Mouse (Mus musculus): Measurements from ENCODE around the gene Sufu. TPM values are rescaled to one million over a fixed set of nuclear protein-coding genes. Genes with fewer than 3 reads are reported as not detected.

The Sufu gene
- polyA plus RNA-seq, 1 experiment from 2014 or later = 5.7 TPM

DNA sequence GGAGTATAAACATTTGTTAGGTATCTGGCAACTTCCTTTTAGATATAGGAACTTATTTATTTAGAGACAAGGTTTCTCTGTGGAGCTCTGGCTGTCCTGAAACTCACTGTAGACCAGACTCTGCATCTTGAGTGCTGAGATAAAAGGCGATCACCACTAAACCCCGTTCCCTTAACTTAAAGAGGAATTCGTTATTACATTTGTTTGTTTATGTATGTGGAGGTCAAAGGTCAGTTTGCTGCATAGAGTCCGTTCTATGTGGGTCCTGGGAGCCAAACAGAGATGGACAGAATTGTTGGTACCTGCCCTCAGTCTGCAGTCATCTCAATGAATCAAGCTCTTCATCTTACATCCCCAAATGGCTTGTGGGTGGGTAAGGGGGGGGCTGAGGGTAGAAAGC lies 20.8 kb upstream of the Sufu start:
- H3K27ac ChIP-seq (ENCODE audit: low read length) = no peak overlapping the region
- peaks cover 3% of the 10 kb centered on the region for H3K4me1 ChIP-seq (ENCODE audit: control insufficient read depth, low read depth, low read length)
- H3K9me3 ChIP-seq (replicated peaks; ENCODE audit: control insufficient read depth, low read length) = no peaks in the 10 kb centered on the region
- ATAC-seq (ENCODE audit: low read depth) = no peak
- H3K4me2 ChIP-seq (ENCODE audit: low read depth, low read length) = no peak overlapping the region
- 50% methylated on average over 4 of the region's 4 CpGs for WGBS (ENCODE audit: insufficient replicate concordance)
- no peak overlapping the region for H3K9ac ChIP-seq (ENCODE audit: low read depth, low read length)
- H3K4me3 ChIP-seq (ENCODE audit: low read depth, low read length) = no peak overlapping the region
- H3K36me3 ChIP-seq (ENCODE audit: control insufficient read depth, insufficient read depth) = peaks cover 34% of the 10 kb centered on the region
- H3K27me3 ChIP-seq (ENCODE audit: control insufficient read depth, insufficient read depth, low read depth, low read length) = no peaks in the 10 kb centered on the region

DNA sequence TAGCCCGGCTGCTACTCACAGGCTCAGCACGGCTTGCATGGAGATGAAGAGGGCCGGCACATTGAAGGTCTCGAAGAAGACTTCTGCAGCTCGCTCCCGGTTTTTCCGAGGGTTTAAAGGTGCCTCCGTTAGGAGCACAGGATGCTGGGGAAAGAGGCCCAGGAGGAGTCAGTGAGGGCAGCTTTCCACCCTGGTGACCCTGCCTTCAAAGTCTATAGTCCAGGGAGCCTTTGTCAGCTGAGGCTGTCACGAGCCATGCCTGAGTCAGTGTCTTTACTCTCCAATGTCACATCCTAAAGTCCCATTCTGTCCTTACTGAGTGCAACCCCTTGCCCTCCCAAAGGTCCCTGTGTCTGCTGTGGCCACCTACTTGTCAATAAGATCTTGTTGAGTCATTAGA lies 14.4 kb upstream of the Sufu start:
- ATAC-seq (ENCODE audit: low read depth) = no peak
- Histone ChIP-seq H3K36me3 (ENCODE audit: control insufficient read depth, insufficient read depth) (peaks cover 78% of the 10 kb centered on the region), H3K9me3 (replicated peaks; ENCODE audit: control insufficient read depth, low read length) (no peaks in the 10 kb centered on the region), H3K27me3 (ENCODE audit: control insufficient read depth, insufficient read depth, low read depth, low read length) (no peaks in the 10 kb centered on the region), H3K4me3 (ENCODE audit: low read depth, low read length) (no peak overlapping the region), H3K4me1 (ENCODE audit: control insufficient read depth, low read depth, low read length) (no peaks in the 10 kb centered on the region), H3K27ac (ENCODE audit: low read length) (no peak overlapping the region), H3K4me2 (ENCODE audit: low read depth, low read length) (no peak overlapping the region), H3K9ac (ENCODE audit: low read depth, low read length) (no peak overlapping the region)
- 86% methylated on average over 9 of the region's 9 CpGs for WGBS (ENCODE audit: insufficient replicate concordance)

DNA sequence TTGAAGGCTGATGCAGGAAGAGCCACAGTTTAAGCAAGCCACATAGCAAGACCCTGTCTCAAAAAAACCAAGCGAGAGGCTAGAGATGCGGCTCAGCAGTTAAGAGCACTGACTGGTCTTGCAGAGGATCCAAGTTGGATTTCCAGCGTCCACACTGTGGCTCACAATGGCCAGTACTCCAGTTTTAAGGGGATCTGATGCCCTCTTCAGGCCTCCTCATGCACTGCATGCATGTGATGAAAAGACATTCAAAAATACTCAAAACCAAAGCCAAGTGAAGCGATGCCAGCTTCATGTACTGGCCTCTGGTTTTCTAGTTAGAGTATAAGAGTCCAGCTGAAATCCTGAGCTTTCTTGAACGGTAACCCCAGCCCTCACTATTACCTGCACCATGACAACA lies 6.8 kb upstream of the Sufu start:
- H3K27me3 ChIP-seq (ENCODE audit: control insufficient read depth, insufficient read depth, low read depth, low read length) = no peaks in the 10 kb centered on the region
- H3K36me3 ChIP-seq (ENCODE audit: control insufficient read depth, insufficient read depth) = peaks cover 11% of the 10 kb centered on the region
- no peak overlapping the region for H3K4me3 ChIP-seq (ENCODE audit: low read depth, low read length)
- peaks cover 13% of the 10 kb centered on the region for H3K4me1 ChIP-seq (ENCODE audit: control insufficient read depth, low read depth, low read length)
- no peak for ATAC-seq (ENCODE audit: low read depth)
- H3K9me3 ChIP-seq (replicated peaks; ENCODE audit: control insufficient read depth, low read length) = no peaks in the 10 kb centered on the region
- H3K27ac ChIP-seq (ENCODE audit: low read length) = no peak overlapping the region
- no peak overlapping the region for H3K4me2 ChIP-seq (ENCODE audit: low read depth, low read length)
- no peak overlapping the region for H3K9ac ChIP-seq (ENCODE audit: low read depth, low read length)
- 83% methylated on average over 5 of the region's 5 CpGs for WGBS (ENCODE audit: insufficient replicate concordance)

DNA sequence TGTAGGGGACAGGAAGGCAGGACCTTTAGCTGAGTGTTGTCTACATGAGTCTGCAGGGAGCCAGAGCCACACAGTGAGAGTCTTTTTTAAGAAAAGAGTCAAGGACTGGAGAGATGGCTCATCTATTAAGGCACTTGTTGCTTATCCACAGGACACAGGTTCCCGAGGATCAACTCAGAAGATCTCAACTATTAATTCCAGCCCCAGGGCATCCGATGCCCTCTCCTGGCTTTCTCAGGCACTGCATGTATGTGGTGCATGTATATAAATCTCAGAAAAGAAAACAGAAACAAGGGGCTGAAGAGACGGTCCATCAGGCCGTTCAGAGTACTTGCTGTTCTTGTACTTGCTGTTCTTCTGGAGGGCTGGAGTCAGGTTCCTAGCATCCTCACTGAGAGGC lies 4.7 kb upstream of the Sufu start:
- no peak overlapping the region for H3K4me3 ChIP-seq (ENCODE audit: low read depth, low read length)
- 32% methylated on average over 4 of the region's 4 CpGs for WGBS (ENCODE audit: insufficient replicate concordance)
- no peak overlapping the region for H3K9ac ChIP-seq (ENCODE audit: low read depth, low read length)
- H3K27me3 ChIP-seq (ENCODE audit: control insufficient read depth, insufficient read depth, low read depth, low read length) = no peaks in the 10 kb centered on the region
- no peaks in the 10 kb centered on the region for H3K9me3 ChIP-seq (replicated peaks; ENCODE audit: control insufficient read depth, low read length)
- H3K4me2 ChIP-seq (ENCODE audit: low read depth, low read length) = no peak overlapping the region
- peaks cover 17% of the 10 kb centered on the region for H3K4me1 ChIP-seq (ENCODE audit: control insufficient read depth, low read depth, low read length)
- peaks cover 7% of the 10 kb centered on the region for H3K36me3 ChIP-seq (ENCODE audit: control insufficient read depth, insufficient read depth)
- no peak for ATAC-seq (ENCODE audit: low read depth)
- H3K27ac ChIP-seq (ENCODE audit: low read length) = no peak overlapping the region

DNA sequence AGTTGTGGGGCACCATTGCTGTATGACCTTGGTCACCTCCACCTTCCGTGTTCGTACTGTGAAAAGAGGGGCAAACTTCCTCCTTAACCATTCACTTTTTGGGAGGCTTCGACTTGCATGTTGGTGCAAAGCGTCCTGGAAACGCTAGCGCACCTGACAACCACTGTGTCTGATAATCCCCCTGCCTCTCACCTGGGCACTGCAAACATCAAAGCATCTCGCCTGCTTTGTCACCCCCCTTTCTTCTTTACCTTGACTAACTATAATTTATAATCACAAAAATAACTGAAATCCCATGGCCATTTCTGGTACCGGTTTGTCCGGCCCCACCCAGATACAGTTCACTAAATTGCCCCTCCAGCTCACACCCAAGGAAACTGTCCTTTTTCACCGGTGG lies 2.0 kb upstream of the Sufu start:
- H3K27ac ChIP-seq (ENCODE audit: low read length) = peak overlapping the region; percentile 17; the same call in 1 of the 2 replicates
- peaks cover 3% of the 10 kb centered on the region; the same call in 1 of the 2 replicates for H3K36me3 ChIP-seq (ENCODE audit: control insufficient read depth, insufficient read depth)
- H3K4me1 ChIP-seq (ENCODE audit: control insufficient read depth, low read depth, low read length) = peaks cover 28% of the 10 kb centered on the region
- peak overlapping the region; percentile 90 for H3K4me2 ChIP-seq (ENCODE audit: low read depth, low read length)
- H3K27me3 ChIP-seq (ENCODE audit: control insufficient read depth, insufficient read depth, low read depth, low read length) = no peaks in the 10 kb centered on the region
- peak overlapping the region; percentile 76 for H3K4me3 ChIP-seq (ENCODE audit: low read depth, low read length)
- 2% methylated on average over 10 of the region's 10 CpGs for WGBS (ENCODE audit: insufficient replicate concordance)
- ATAC-seq (ENCODE audit: low read depth) = no peak
- H3K9ac ChIP-seq (ENCODE audit: low read depth, low read length) = peak overlapping the region; percentile 63
- H3K9me3 ChIP-seq (replicated peaks; ENCODE audit: control insufficient read depth, low read length) = no peaks in the 10 kb centered on the region

DNA sequence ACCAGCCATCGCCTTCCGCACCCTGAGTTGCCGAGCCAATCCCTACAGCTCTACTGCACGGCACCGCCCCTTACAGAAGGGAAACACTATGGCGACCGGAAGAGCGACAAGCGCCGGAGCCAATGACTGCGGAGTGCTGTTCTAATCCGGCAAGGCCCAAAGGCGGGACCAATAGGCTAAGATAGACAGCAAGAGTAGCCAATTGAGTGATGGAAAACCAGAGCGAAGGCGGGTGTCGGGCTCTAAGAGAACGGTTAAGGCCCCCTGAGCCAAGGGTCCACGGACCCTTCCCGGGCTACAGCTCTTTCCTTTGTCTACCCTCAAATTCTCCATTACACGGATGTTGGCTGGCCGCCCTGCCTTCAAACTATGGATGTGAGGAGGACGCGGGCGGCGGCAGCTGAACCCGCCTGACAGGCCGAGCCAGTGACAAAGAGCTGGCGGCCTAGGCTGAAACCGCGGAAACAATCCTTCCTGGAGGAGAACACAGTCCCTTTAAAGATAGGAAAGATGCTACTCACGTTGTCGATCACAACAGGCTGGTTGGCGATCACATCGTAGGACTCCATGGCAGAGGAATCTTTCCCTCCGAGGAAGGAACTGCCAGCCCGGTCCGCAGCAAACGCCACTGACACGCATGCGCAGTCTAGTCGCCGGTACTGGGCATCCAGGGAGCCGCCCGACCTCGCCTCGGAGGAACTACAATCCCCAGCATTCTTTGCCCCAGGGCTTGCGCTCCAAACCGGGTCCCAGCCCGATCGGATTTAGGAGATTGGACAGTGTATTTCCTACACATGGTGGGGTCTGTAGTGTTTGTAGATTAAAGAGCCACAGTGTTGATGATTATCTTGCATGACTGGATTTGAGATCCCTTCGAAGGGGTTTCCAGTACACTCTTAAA lies 1.3 kb upstream of the Sufu start, which contains the start of gene Actr1a:
Actr1a (minus strand) TSS at position 640 of the 901 bp plus-strand sequence.
- peak; percentile 93 for ATAC-seq (ENCODE audit: low read depth)
- Histone ChIP-seq H3K9me3 (replicated peaks; ENCODE audit: control insufficient read depth, low read length) (no peaks in the 10 kb centered on the region), H3K4me2 (ENCODE audit: low read depth, low read length) (peak within 1 kb of the TSS; percentile 90), H3K4me3 (ENCODE audit: low read depth, low read length) (peak within 1 kb of the TSS; percentile 76), H3K4me1 (ENCODE audit: control insufficient read depth, low read depth, low read length) (peaks cover 28% of the 10 kb centered on the region), H3K27ac (ENCODE audit: low read length) (peak within 1 kb of the TSS; percentile 75), H3K9ac (ENCODE audit: low read depth, low read length) (peak within 1 kb of the TSS; percentile 78), H3K27me3 (ENCODE audit: control insufficient read depth, insufficient read depth, low read depth, low read length) (no peaks in the 10 kb centered on the region), H3K36me3 (ENCODE audit: control insufficient read depth, insufficient read depth) (peaks cover 3% of the 10 kb centered on the region; the same call in 1 of the 2 replicates)
- under 1% methylated on average over 51 of the region's 51 CpGs for WGBS (ENCODE audit: insufficient replicate concordance)

DNA sequence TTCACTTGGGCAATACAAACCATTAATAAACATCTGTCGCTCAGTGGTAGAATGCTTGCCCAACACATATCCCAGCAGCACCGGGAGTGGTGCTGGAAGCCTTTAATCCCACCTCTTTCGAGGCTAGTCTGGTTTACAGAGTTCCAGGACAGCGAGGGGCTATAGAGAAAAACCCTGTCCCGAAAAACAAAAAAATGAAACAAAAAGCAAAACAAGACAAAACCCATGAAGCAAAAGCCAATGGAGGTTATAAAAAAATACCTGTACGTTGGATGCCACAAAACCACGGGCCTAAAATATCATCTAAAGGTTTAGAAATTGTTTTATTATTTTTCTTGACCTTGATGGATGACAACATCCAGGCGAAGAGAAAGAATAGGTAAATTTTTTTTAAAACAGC lies 587 bp upstream of the Sufu start:
- ATAC-seq (ENCODE audit: low read depth) = no peak
- peak overlapping the region; percentile 87 for H3K4me2 ChIP-seq (ENCODE audit: low read depth, low read length)
- H3K4me1 ChIP-seq (ENCODE audit: control insufficient read depth, low read depth, low read length) = peaks cover 28% of the 10 kb centered on the region

DNA sequence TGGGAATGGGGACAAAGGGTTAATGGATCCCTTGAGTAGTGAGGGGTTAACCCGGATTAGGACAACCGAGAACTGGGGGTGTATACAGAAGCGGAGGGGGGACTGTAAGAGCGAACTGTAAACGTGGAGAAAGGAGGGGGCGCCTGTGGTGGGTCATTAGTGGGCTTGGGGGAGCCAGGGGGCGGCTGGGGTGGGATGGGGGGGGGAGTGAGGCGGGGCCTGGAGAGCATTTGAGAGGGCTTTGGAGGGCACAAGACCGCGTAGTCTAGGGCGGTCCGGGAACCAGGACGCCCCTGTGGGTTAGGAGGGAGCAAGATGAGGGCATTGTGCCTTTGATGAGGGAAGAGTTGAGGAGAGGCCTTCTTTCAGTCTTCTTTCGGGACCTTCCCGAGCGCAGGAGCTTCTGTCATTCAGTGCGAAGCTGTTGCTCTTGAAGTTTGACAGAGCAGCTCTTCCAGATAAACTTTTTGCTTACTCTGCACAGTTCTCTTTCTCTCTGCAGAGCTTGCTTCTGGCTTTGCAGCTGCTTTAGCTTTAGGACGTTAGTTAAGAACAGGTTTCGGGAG lies 823 bp downstream of the Sufu start:
- Histone ChIP-seq H3K4me3 (ENCODE audit: low read depth, low read length) (peak overlapping the region; percentile 70), H3K27me3 (ENCODE audit: control insufficient read depth, insufficient read depth, low read depth, low read length) (no peaks in the 10 kb centered on the region), H3K9me3 (replicated peaks; ENCODE audit: control insufficient read depth, low read length) (no peaks in the 10 kb centered on the region), H3K4me1 (ENCODE audit: control insufficient read depth, low read depth, low read length) (peaks cover 28% of the 10 kb centered on the region), H3K9ac (ENCODE audit: low read depth, low read length) (peak overlapping the region; percentile 85), H3K4me2 (ENCODE audit: low read depth, low read length) (peak overlapping the region; percentile 93), H3K27ac (ENCODE audit: low read length) (no peak overlapping the region), H3K36me3 (ENCODE audit: control insufficient read depth, insufficient read depth) (no peaks in the 10 kb centered on the region)
- WGBS (ENCODE audit: insufficient replicate concordance) = 3% methylated on average over 19 of the region's 19 CpGs
- no peak for ATAC-seq (ENCODE audit: low read depth)

More for the DNA sequence above, 587 bp upstream of the Sufu start:
- no peaks in the 10 kb centered on the region for H3K27me3 ChIP-seq (ENCODE audit: control insufficient read depth, insufficient read depth, low read depth, low read length)
- peak overlapping the region; percentile 61 for H3K27ac ChIP-seq (ENCODE audit: low read length)
- H3K9ac ChIP-seq (ENCODE audit: low read depth, low read length) = peak overlapping the region; percentile 78
- peaks cover 3% of the 10 kb centered on the region; the same call in 1 of the 2 replicates for H3K36me3 ChIP-seq (ENCODE audit: control insufficient read depth, insufficient read depth)
- no peaks in the 10 kb centered on the region for H3K9me3 ChIP-seq (replicated peaks; ENCODE audit: control insufficient read depth, low read length)
- H3K4me3 ChIP-seq (ENCODE audit: low read depth, low read length) = peak overlapping the region; percentile 76
- 8% methylated on average over 8 of the region's 8 CpGs for WGBS (ENCODE audit: insufficient replicate concordance)

DNA sequence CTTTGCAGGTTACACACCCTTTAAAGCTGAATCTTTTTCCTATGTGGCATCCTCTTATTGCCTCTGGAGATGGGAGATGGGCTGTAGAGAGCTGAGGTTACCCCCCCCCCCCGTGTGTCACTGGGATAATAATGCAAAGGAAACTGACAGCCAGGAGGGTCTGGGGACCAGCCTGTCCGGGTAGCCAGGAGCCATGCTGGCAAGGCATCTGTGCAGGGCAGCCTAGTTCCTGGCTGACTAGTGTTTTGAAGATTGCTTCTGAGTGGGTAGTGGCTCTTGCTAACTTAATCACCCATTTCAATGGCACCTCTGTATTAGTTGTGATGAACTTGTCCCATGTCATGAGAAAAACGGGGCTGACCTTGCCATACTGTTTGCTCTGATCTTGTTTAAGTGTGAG lies 1.7 kb downstream of the Sufu start:
- H3K4me2 ChIP-seq (ENCODE audit: low read depth, low read length) = no peak overlapping the region
- H3K27me3 ChIP-seq (ENCODE audit: control insufficient read depth, insufficient read depth, low read depth, low read length) = no peaks in the 10 kb centered on the region
- WGBS (ENCODE audit: insufficient replicate concordance) = 51% methylated on average over 3 of the region's 3 CpGs
- H3K27ac ChIP-seq (ENCODE audit: low read length) = no peak overlapping the region
- H3K4me3 ChIP-seq (ENCODE audit: low read depth, low read length) = no peak overlapping the region
- peaks cover 28% of the 10 kb centered on the region for H3K4me1 ChIP-seq (ENCODE audit: control insufficient read depth, low read depth, low read length)
- H3K9me3 ChIP-seq (replicated peaks; ENCODE audit: control insufficient read depth, low read length) = no peaks in the 10 kb centered on the region
- no peak overlapping the region for H3K9ac ChIP-seq (ENCODE audit: low read depth, low read length)
- no peak for ATAC-seq (ENCODE audit: low read depth)
- H3K36me3 ChIP-seq (ENCODE audit: control insufficient read depth, insufficient read depth) = no peaks in the 10 kb centered on the region

All from liver, embryonic 16.5 days (tissue).